Mouse (Mus musculus): ENCODE results near the gene AU041133.
A peak's percentile ranks its signal among the peaks of the same experiment; 100 is the strongest.

The AU041133 gene

GRCm38 (mm10) chr10:82127850-82128401 lies at the start of gene AU041133:
Gene AU041133 (plus strand): TSS chr10:82128013.
- peak; percentile 92 for DNase-seq (ENCODE audit: low spot score)

GRCm38 (mm10) chr10:82082728-82083621 lies 44.8 kb upstream of the AU041133 start, which contains the start of gene BC024063:
Gene BC024063 (plus strand): TSS chr10:82083353.
- peak; percentile 84 for DNase-seq (ENCODE audit: low spot score)

GRCm38 (mm10) chr10:82083622-82083971 lies 44.2 kb upstream of the AU041133 start:
- peak; percentile 5 for DNase-seq (ENCODE audit: low spot score)

- DNase-seq (ENCODE audit: low spot score): no peak
These were observed 10.6 kb upstream of the AU041133 start for GRCm38 (mm10) chr10:82117206-82117605.

- DNase-seq (ENCODE audit: low spot score): no peak
These were observed 17.5 kb downstream of the AU041133 start for GRCm38 (mm10) chr10:82145282-82145681.

- no peak for DNase-seq (ENCODE audit: low spot score)
These were observed 19.8 kb downstream of the AU041133 start for GRCm38 (mm10) chr10:82147571-82147970.

GRCm38 (mm10) chr10:82167777-82168176 lies 40.0 kb downstream of the AU041133 start:
- DNase-seq (ENCODE audit: low spot score): no peak

- DNase-seq (ENCODE audit: low spot score): no peak
These were observed 42.0 kb downstream of the AU041133 start for GRCm38 (mm10) chr10:82169776-82170175.

GRCm38 (mm10) chr10:82170808-82171207 lies 43.0 kb downstream of the AU041133 start:
- no peak for DNase-seq (ENCODE audit: low spot score)

GRCm38 (mm10) chr10:82178257-82179064 lies 50.6 kb downstream of the AU041133 start:
- DNase-seq (ENCODE audit: low spot score): peak; percentile 90

Data from yolk sac, embryonic 10.5 days (tissue).